Mouse (Mus musculus) limb, embryonic 15.5 days (tissue): Measurements from ENCODE around the gene Cpb2. TPM values are rescaled to one million over a fixed set of nuclear protein-coding genes. Genes with fewer than 3 reads are reported as not detected.

ENCODE experiments used
- ATAC-seq: fragments of 200-750 bp; cut with Nextera tagmentation; 2 replicates; pipeline ENCODE4 v1.8.0; 2017; ENCODE audit warnings: low read depth, moderate TSS enrichment; ENCODE audit not compliant: insufficient number of reproducible peaks, low FRiP score, low TSS enrichment
- H3K27ac ChIP-seq: fragments of 300-500 bp; sonication (generic); 2 replicates; pipeline ENCODE4 v1.5.1; 2015; ENCODE audit warnings: moderate library complexity, mild to moderate bottlenecking, inconsistent platforms
- H3K27me3 ChIP-seq: fragments of 300-500 bp; sonication (generic); 2 replicates; pipeline ENCODE4 v1.6.1; 2015; ENCODE audit warnings: inconsistent platforms
- H3K36me3 ChIP-seq: fragments of 300-500 bp; sonication (generic); 2 replicates; pipeline ENCODE4 v1.6.1; 2015; ENCODE audit warnings: inconsistent platforms
- H3K4me1 ChIP-seq: fragments of 300-500 bp; sonication (generic); 2 replicates; pipeline ENCODE4 v1.6.1; 2015; ENCODE audit warnings: inconsistent platforms
- H3K4me2 ChIP-seq: fragments of 300-500 bp; sonication (generic); 2 replicates; pipeline ENCODE4 v1.6.1; 2015; ENCODE audit warnings: mild to moderate bottlenecking, inconsistent platforms
- H3K4me3 ChIP-seq: fragments of 300-500 bp; sonication (generic); 2 replicates; pipeline ENCODE4 v1.5.1; 2015; ENCODE audit warnings: mild to moderate bottlenecking, inconsistent platforms
- H3K9ac ChIP-seq: fragments of 300-500 bp; sonication (generic); 2 replicates; pipeline ENCODE4 v1.6.1; 2015; ENCODE audit warnings: inconsistent platforms
- H3K9me3 ChIP-seq: fragments of 300-500 bp; sonication (generic); 2 replicates; pipeline ENCODE4 v1.6.1; 2016; ENCODE audit warnings: inconsistent platforms
- WGBS: fragments of 180-500 bp; shearing (Covaris S2); methylation state at CpG from one replicate; pipeline ENCODE4 v1.1.7; 2015; 5-methylcytosine and 5-hydroxymethylcytosine counted together
- polyA plus RNA-seq: library from polyadenylated mRNA; unstranded; fragments of >200 nt; fragmentation: Nextera tagmentation; extraction: Ambion mirVana; gene quantifications from 2 replicates; pipeline ENCODE4 v1.2.1, GENCODE M21; 2015

The Cpb2 gene
- polyA plus RNA-seq, 1 experiment from 2014 or later: 0.45 TPM

GRCm38 (mm10) chr14:75269531-75269930, 27.4 kb downstream of the Cpb2 start:
- H3K27ac ChIP-seq: no peak overlapping the region
- H3K4me1 ChIP-seq: no peaks in the 10 kb centered on the region
- no peak overlapping the region for H3K9ac ChIP-seq
- WGBS: 85% methylated on average over 5 of the region's 5 CpGs
- no peak overlapping the region for H3K4me3 ChIP-seq
- no peaks in the 10 kb centered on the region for H3K36me3 ChIP-seq
- no peak for ATAC-seq
- H3K9me3 ChIP-seq: no peaks in the 10 kb centered on the region
- H3K4me2 ChIP-seq: no peak overlapping the region
- 0 out of 2 replicates have a peak, but pooled peaks cover 3% of the 10 kb centered on the region for H3K27me3 ChIP-seq

- no peak for ATAC-seq
- Histone ChIP-seq H3K9me3 (no peaks in the 10 kb centered on the region), H3K27me3 (peaks cover 9% of the 10 kb centered on the region; the same call in 1 of the 2 replicates), H3K4me3 (no peak overlapping the region), H3K4me2 (no peak overlapping the region), H3K27ac (no peak overlapping the region), H3K4me1 (peaks cover 3% of the 10 kb centered on the region; the same call in 1 of the 2 replicates), H3K36me3 (no peaks in the 10 kb centered on the region), H3K9ac (no peak overlapping the region)
- WGBS: 84% methylated on average over 6 of the region's 6 CpGs
Observed at GRCm38 (mm10) chr14:75279716-75280115, 37.6 kb downstream of the Cpb2 start.

GRCm38 (mm10) chr14:75280406-75280805, 38.3 kb downstream of the Cpb2 start:
- no peak overlapping the region for H3K9ac ChIP-seq
- H3K36me3 ChIP-seq: no peaks in the 10 kb centered on the region
- WGBS: 61% methylated on average over 5 of the region's 5 CpGs
- peaks cover 9% of the 10 kb centered on the region; the same call in 1 of the 2 replicates for H3K27me3 ChIP-seq
- peaks cover 10% of the 10 kb centered on the region; the same call in 1 of the 2 replicates for H3K4me1 ChIP-seq
- ATAC-seq: no peak
- no peaks in the 10 kb centered on the region for H3K9me3 ChIP-seq
- H3K4me3 ChIP-seq: no peak overlapping the region
- H3K27ac ChIP-seq: no peak overlapping the region
- H3K4me2 ChIP-seq: no peak overlapping the region

- WGBS: 3% methylated on average over 19 of the region's 19 CpGs
- ATAC-seq: no peak
- no peaks in the 10 kb centered on the region for H3K9me3 ChIP-seq
- peaks cover 6% of the 10 kb centered on the region; the same call in 1 of the 2 replicates for H3K27me3 ChIP-seq
- H3K4me2 ChIP-seq: peak overlapping the region; percentile 69
- H3K36me3 ChIP-seq: no peaks in the 10 kb centered on the region
- peak overlapping the region; percentile 77 for H3K27ac ChIP-seq
- H3K4me3 ChIP-seq: peak overlapping the region; percentile 100
- peaks cover 12% of the 10 kb centered on the region; the same call in 1 of the 2 replicates for H3K4me1 ChIP-seq
- H3K9ac ChIP-seq: peak overlapping the region; percentile 95
Observed at GRCm38 (mm10) chr14:75283609-75284192, 41.6 kb downstream of the Cpb2 start.

GRCm38 (mm10) chr14:75284193-75284915, 42.3 kb downstream of the Cpb2 start, which contains the start of gene Zc3h13:
Gene Zc3h13 (plus strand): TSS chr14:75284373.
- no peaks in the 10 kb centered on the region for H3K36me3 ChIP-seq

GRCm38 (mm10) chr14:75301081-75301480, 59.0 kb downstream of the Cpb2 start:
- Histone ChIP-seq H3K9me3 (no peaks in the 10 kb centered on the region), H3K27ac (no peak overlapping the region), H3K4me3 (no peak overlapping the region), H3K4me1 (no peaks in the 10 kb centered on the region), H3K36me3 (no peaks in the 10 kb centered on the region), H3K4me2 (no peak overlapping the region), H3K27me3 (no peaks in the 10 kb centered on the region), H3K9ac (no peak overlapping the region)
- no peak for ATAC-seq
- 94% methylated on average over 1 of the region's 1 CpGs for WGBS

More at GRCm38 (mm10) chr14:75284193-75284915, 42.3 kb downstream of the Cpb2 start, which contains the start of gene Zc3h13:
- WGBS: under 1% methylated on average over 61 of the region's 61 CpGs
- peak; percentile 96 for ATAC-seq
- Histone ChIP-seq H3K27me3 (peaks cover 6% of the 10 kb centered on the region; the same call in 1 of the 2 replicates), H3K4me3 (peak within 1 kb of the TSS; percentile 100), H3K4me1 (peaks cover 12% of the 10 kb centered on the region; the same call in 1 of the 2 replicates), H3K4me2 (peak within 1 kb of the TSS; percentile 69), H3K9me3 (no peaks in the 10 kb centered on the region), H3K27ac (peak within 1 kb of the TSS; percentile 87), H3K9ac (peak within 1 kb of the TSS; percentile 95)

- Histone ChIP-seq H3K27me3 (no peaks in the 10 kb centered on the region), H3K9me3 (no peaks in the 10 kb centered on the region), H3K4me1 (no peaks in the 10 kb centered on the region), H3K4me3 (no peak overlapping the region), H3K4me2 (no peak overlapping the region), H3K9ac (no peak overlapping the region), H3K36me3 (no peaks in the 10 kb centered on the region), H3K27ac (no peak overlapping the region)
- no peak for ATAC-seq
- WGBS: 36% methylated on average over 5 of the region's 5 CpGs
Observed at GRCm38 (mm10) chr14:75303807-75304206, 61.7 kb downstream of the Cpb2 start.

- Histone ChIP-seq H3K9me3 (no peaks in the 10 kb centered on the region), H3K36me3 (peaks cover 5% of the 10 kb centered on the region; the same call in 1 of the 2 replicates), H3K4me2 (no peak overlapping the region), H3K4me3 (no peak overlapping the region), H3K27ac (no peak overlapping the region), H3K27me3 (no peaks in the 10 kb centered on the region), H3K4me1 (no peaks in the 10 kb centered on the region), H3K9ac (no peak overlapping the region)
- ATAC-seq: no peak
Observed at GRCm38 (mm10) chr14:75307855-75308254, 65.8 kb downstream of the Cpb2 start.

GRCm38 (mm10) chr14:75309336-75309992, 67.4 kb downstream of the Cpb2 start:
- WGBS: 68% methylated on average over 5 of the region's 5 CpGs
- Histone ChIP-seq H3K4me2 (no peak overlapping the region), H3K4me3 (no peak overlapping the region), H3K4me1 (no peaks in the 10 kb centered on the region), H3K27ac (no peak overlapping the region), H3K36me3 (peaks cover 6% of the 10 kb centered on the region; the same call in 1 of the 2 replicates), H3K27me3 (no peaks in the 10 kb centered on the region), H3K9ac (no peak overlapping the region), H3K9me3 (no peaks in the 10 kb centered on the region)
- no peak for ATAC-seq

GRCm38 (mm10) chr14:75314484-75314883, 72.4 kb downstream of the Cpb2 start:
- WGBS: 89% methylated on average over 2 of the region's 2 CpGs
- Histone ChIP-seq H3K4me1 (no peaks in the 10 kb centered on the region), H3K4me2 (no peak overlapping the region), H3K9ac (no peak overlapping the region), H3K36me3 (peaks cover 6% of the 10 kb centered on the region; the same call in 1 of the 2 replicates), H3K9me3 (no peaks in the 10 kb centered on the region), H3K27me3 (no peaks in the 10 kb centered on the region), H3K27ac (no peak overlapping the region), H3K4me3 (no peak overlapping the region)
- no peak for ATAC-seq

GRCm38 (mm10) chr14:75318736-75319135, 76.6 kb downstream of the Cpb2 start:
- no peak overlapping the region for H3K27ac ChIP-seq
- no peak overlapping the region for H3K4me3 ChIP-seq
- ATAC-seq: no peak
- no peaks in the 10 kb centered on the region for H3K27me3 ChIP-seq
- no peak overlapping the region for H3K4me2 ChIP-seq
- WGBS: 93% methylated on average over 2 of the region's 2 CpGs
- peaks cover 22% of the 10 kb centered on the region for H3K36me3 ChIP-seq
- H3K9me3 ChIP-seq: no peaks in the 10 kb centered on the region
- no peaks in the 10 kb centered on the region for H3K4me1 ChIP-seq
- no peak overlapping the region for H3K9ac ChIP-seq

GRCm38 (mm10) chr14:75320269-75320668, 78.2 kb downstream of the Cpb2 start:
- WGBS: 92% methylated on average over 5 of the region's 5 CpGs
- Histone ChIP-seq H3K4me1 (no peaks in the 10 kb centered on the region), H3K27me3 (no peaks in the 10 kb centered on the region), H3K27ac (no peak overlapping the region), H3K4me2 (no peak overlapping the region), H3K9me3 (no peaks in the 10 kb centered on the region), H3K4me3 (no peak overlapping the region), H3K36me3 (peaks cover 25% of the 10 kb centered on the region), H3K9ac (no peak overlapping the region)
- ATAC-seq: no peak
